Mouse (Mus musculus) embryonic stem cell, embryonic (primary cell): Measurements from ENCODE around the gene Ercc1.

Experiments
- CTCF ChIA-PET, 4 experiments: fragments of 300-600 bp in 2 of 4; fragments of 350-600 bp in 2 of 4; sonication (Branson Sonifier 250); formaldehyde crosslinking; loops; one replicate each; lab custom pipeline; 2022; ENCODE audit warnings: inconsistent platforms in 2 of 4; lab: Charles Lee
- POLR2A ChIA-PET, 4 experiments: fragments of 300-600 bp in 2 of 4; fragments of 350-600 bp in 2 of 4; sonication (Branson Sonifier 250); formaldehyde crosslinking; loops; one replicate each; lab custom pipeline; 2022; ENCODE audit warnings: antibody characterized with exemption in 4 of 4, inconsistent platforms in 1 of 4; lab: Charles Lee

The Ercc1 gene

DNA sequence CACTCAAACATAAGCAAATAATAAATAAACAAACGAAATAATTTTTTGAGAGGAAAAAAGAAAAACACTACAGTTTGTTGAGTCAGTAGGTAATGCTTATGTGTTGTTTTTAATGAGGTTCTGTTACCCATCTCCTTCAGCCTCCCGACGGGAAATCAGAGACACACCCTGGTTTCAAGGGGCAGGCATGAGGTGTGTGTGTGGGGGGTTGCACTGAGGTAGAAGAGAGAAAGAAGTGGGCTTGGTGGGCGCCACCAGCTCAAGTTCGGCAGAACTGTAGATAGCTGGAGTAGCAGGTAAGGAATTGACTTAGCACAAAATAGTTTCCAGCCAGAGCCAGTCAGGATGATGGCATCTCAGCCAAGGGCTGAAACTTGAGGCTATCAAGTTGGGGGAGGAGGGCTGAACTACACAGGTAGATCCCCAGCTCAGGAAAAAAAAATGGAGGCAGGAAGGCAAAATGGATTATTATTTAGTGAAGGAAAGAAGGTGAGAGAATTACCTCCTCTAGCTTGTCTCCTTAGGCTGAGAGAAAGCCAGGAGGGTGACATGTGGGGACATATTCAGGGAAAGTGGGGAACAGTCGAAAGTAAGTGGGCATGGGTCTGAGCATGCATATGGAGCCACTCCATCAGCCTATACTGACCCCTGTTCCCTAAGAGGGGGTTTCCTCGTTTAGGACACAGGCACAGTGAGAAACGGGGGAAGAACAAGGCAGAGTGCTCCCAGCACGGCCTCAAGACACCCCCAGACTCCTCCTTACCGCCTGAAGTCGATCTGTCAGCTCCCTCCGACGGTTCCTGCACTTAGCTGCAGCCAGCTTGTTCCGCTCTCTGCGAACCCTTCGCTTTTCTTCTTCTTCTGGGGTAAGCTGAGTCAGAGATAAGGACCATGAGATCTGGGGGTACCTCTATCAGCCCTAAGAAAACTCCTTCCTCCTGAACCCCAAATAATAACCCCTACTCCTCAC, 38.5 kb upstream of the Ercc1 start:
- ChIA-PET CTCF (interaction anchor here (0.6 to 1.6 kb wide), 6 partner anchors 10 to 238 kb away, joined by 3 to 7 read pairs (median 4); no protein-coding TSS in a partner anchor), POLR2A (interaction anchor here in 3 of 4 experiments (0.7 to 1.4 kb wide), 8 partner anchors 10 to 96 kb away, joined by 3 to 5 read pairs (median 3); no protein-coding TSS in a partner anchor)

DNA sequence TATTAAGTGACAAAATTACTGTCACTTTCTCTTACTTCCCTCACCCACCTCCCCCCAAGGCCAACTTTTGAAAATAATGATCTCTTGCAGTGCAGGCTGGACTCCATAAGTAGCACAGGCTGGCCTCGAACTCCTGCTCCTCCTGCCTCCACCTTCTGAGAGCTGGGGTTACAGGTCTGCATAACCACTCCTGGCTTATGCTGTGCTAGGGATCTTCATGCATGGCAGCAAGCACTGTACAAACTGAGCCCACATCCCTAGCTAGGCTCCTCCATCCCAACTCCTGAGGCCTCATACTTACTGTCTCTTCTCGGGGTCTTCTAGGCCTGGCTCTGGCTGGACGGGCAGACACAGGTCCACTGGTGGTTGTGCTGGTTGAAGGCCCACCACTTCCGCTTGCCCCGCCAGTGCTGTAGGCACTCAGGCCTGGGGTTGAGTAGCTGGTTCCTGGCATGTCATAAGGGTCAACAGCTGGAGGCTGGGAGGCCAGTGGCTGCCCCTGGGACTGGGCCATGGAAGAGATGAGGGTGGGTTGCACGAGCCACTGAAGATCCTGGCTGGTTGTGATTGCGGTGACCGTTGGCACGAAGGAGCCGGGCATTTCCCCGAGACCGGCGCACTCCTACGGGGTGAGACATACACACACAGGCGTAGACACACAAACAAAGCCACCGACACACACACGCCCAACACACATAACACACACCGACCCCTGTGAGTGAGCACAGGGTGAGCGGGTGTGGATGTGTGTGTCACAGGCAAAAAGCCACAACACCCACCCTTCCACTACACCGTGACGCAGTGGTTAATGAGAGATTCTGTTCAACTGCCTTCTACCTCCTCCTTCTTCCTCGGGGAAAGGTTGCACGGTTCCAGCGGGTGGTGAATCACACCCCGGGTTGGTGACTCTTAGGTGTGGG, 37.5 kb upstream of the Ercc1 start:
- ChIA-PET CTCF (interaction anchor here in 1 of 4 experiments (1.0 kb wide), 1 partner anchor 36 kb away, joined by 4 read pairs; no protein-coding TSS in a partner anchor), POLR2A (interaction anchor here in 1 of 4 experiments (0.7 kb wide), 1 partner anchor 9 kb away, joined by 3 read pairs; no protein-coding TSS in a partner anchor)

DNA sequence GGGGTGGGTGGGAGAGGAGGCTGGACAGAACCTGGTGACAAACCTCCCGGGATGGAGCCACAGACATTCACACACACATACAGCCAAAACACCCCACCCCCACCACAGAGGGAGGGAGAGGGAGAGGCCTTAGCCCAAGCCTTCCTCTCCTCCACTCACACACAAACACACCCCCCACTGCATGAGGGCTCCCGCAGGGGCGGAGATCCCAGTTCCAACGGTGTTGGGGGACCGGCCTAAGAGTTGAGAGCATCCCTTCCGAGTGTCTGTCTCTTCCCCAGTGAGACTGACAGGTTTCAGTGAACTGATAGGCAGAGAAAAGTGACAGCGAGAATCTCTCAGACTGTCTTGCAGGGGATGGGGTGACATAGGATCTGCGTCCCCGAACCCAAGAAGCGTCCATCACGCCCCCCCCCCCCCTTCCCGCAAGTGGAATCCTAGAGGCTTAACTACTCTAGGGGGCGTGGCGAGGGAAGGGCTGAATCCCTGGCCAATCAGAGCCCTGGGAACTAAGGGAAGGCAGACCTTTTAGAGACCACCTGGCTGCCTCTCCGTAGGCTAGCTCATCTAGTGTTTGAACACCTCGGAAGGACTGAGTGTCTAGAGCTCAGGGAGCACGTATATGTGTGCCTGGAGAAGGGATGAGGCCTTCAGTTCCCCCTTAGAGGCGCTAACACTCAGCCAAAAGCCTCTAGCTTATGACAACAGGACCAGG, 36.7 kb upstream of the Ercc1 start:
- CTCF ChIA-PET = interaction anchor here (0.5 to 3.5 kb wide), 39 partner anchors 8 to 489 kb away, joined by 3 to 36 read pairs (median 4); partner anchors contain the start of gene Ercc1 (in 1 of the 4)
- POLR2A ChIA-PET = interaction anchor here in 3 of 4 experiments (0.6 to 4.5 kb wide), 66 partner anchors 7 to 434 kb away, joined by 3 to 43 read pairs (median 4); partner anchors contain the start of genes Ercc1 (in 3 of the 3), Cd3eap (in 2 of the 3), Eml2 (in 2 of the 3) and Ppp1r13l (in 2 of the 3)

DNA sequence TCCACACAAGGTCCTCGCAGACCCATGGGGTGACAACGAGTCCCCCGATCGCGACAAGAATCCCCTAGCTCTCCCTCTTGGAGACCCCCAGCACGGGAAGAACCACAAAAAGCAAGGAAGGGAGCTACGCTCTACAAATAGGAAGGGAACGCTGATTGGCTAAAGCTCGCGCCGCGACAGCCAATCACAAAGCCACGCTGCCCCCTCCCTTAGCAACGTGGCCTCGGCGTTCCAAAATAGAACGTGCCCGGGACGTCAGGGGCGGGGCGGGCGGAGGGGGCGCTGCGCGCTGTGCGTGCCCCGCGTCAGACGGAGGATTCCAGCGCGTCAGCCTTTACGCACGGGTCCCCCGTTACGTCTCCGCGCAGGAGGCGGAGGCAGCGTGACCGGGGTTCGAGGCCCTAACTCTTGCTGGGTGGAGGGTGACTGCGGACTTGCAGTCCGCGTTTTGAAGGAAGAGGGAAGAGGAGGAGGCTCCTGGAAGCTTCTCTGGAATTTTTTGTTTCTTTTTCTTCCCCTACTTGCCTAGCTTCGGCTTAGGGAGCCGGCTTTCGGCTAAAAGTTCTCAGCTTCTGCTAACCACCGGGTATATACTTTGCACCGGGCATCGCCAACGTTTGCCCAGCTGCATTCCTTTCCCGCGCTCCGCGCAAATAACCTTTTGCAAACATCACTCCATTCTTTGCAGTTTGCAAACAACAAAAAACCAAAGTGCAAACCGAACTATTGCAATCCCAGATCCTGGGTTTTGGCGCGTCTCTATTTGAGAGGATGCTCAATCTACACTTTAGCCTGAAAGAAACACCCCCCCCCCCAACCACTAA, 35.9 kb upstream of the Ercc1 start:
- POLR2A ChIA-PET = interaction anchor here in 3 of 4 experiments (0.6 to 4.5 kb wide), 80 partner anchors 8 to 433 kb away, joined by 3 to 43 read pairs (median 4); partner anchors contain the start of genes Ercc1 (in 3 of the 3), Cd3eap (in 2 of the 3), Eml2 (in 2 of the 3) and Ppp1r13l (in 2 of the 3)
- CTCF ChIA-PET = interaction anchor here (0.5 to 3.5 kb wide), 49 partner anchors 8 to 356 kb away, joined by 3 to 36 read pairs (median 4); partner anchors contain the start of genes Dmwd (in 1 of the 4) and Ercc1 (in 1 of the 4)

DNA sequence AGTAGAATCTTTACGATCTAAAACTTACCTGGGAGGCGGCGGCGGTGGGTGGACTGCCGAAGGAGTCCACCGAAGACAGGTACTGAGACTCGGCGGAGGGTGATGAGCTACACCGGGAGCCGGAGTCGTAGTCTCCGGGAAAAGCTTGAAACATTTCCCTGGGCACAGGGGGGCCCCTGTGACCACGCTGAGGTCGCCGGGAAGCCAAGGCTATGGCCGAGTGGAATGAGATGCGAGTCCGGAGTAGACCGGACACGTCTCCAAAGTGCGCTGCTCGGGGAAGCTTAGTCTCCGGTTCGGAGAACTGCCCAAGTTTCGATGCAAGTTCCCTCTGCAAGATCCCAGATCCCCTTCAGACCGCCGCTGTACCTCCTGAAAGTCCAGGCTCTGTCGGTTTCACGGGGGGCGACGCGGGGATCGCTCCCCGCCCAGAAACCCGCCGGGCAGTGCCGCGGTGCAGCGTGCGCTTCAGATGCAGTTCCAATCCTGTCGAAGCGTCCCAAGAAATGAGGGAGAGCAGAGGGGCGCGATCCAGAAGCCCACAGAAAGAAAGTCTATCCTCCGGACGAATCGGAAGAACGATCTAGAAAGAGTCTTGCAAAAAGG, 35.2 kb upstream of the Ercc1 start:
- CTCF ChIA-PET = interaction anchor here (0.6 to 3.5 kb wide), 29 partner anchors 8 to 234 kb away, joined by 3 to 36 read pairs (median 4); partner anchors contain the start of genes Cd3eap (in 2 of the 4), Ppp1r13l (in 2 of the 4), Dmwd (in 1 of the 4) and Ercc1 (in 1 of the 4)
- POLR2A ChIA-PET = interaction anchor here in 3 of 4 experiments (0.6 to 4.5 kb wide), 63 partner anchors 8 to 390 kb away, joined by 3 to 43 read pairs (median 4); partner anchors contain the start of genes Ppp1r13l (in 3 of the 3), Cd3eap (in 2 of the 3), Ercc1 (in 2 of the 3) and Vasp (in 2 of the 3)

DNA sequence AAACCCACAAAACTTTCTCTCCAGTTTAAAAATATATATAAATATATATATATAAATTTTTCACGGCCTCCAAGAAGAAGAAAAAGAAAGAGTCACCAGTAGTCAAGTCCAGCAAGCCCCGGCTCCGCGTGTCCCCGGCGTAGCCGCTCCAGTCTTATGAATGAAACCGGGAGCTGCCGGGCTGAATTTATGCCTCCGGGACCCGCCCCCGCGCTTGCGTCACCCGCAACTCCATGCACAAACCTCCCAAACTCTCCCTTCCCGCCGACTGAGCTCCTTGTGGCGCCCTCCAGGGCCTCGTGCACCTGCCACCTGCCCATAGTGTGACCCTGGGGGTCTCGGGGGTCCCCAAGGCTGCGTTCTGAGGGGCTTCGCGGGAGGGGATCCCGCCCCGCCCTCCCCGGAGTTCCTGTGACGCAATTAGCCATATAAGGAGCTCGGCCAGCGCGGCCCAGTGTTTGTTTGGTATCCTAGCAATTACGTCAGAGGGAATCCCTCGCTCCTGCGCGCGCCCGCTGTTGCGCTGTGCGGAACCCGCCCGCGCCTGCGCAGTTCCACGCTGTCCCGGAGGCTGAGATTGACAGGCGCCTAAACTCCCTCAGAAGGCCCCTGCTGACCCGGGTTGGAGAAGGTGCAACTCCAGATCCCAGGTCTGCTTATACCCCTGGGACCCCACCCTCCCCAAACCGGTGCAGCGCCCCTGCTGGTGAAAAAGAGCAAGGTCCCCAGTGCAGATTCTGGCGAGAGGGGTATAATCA, 34.5 kb upstream of the Ercc1 start, which contains the start of gene Fosb:
Gene Fosb, minus strand, starts transcription at position 168 of the 758 bp plus-strand sequence.
- ChIA-PET POLR2A (interaction anchor here in 3 of 4 experiments (0.6 to 4.5 kb wide), 63 partner anchors 8 to 420 kb away, joined by 3 to 43 read pairs (median 4); partner anchors contain the start of genes Ppp1r13l (in 3 of the 3), Ercc1 (in 2 of the 3), Cd3eap (in 1 of the 3) and Qpctl (in 1 of the 3)), CTCF (interaction anchor here (0.5 to 3.5 kb wide), 36 partner anchors 9 to 280 kb away, joined by 3 to 36 read pairs (median 4); partner anchors contain the start of genes Cd3eap (in 2 of the 4), Ppp1r13l (in 2 of the 4), Dmwd (in 1 of the 4) and Ercc1 (in 1 of the 4))

DNA sequence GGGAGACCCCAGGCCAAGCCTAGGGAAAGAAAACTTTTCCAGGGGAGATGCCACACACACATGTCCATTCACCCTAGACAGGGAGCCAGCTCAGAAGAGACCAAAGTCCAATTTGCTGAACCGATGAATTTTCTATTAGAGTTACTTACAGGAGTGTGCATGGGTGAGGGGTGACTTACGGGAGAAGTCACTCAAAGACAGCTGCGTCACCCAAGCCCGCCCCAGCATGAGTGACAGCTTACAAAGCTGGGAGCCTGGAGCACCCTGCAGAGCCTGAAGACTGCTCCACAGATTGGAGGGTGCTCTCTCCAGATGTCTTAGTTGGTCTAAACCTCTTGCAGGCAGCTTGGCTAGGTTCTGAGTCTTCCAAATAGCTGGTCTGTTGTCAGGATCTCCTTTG, 32.6 kb upstream of the Ercc1 start:
- ChIA-PET POLR2A (interaction anchor here in 1 of 4 experiments (1.4 to 4.5 kb wide), 2 partner anchors 11 to 49 kb away, joined by 3 to 43 read pairs; partner anchors contain the start of genes Cd3eap and Ppp1r13l), CTCF (interaction anchor here in 2 of 4 experiments (0.5 to 1.2 kb wide), 2 partner anchors 28 to 32 kb away, joined by 3 to 4 read pairs; no protein-coding TSS in a partner anchor)

DNA sequence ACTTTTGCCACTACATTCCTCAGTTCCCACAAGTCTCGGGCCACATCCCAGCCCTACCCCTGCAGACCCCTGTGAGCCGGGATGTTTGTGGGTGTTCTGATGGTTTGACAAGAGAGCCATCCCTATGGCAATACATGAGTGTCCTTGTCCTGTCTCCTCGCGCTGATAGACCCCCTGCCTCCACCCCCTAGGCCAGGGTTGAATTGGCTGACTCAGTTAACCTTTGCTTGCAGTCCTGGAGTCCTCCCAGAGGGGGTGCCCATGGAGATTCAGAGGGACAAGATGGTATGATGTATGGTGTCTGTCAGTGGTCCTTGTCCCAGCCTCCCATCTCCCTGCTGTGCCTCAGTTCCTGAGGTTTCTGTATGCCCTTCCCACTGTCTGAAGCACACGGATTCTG, 30.5 kb upstream of the Ercc1 start:
- POLR2A ChIA-PET = no interaction called here
- CTCF ChIA-PET = no interaction called here

DNA sequence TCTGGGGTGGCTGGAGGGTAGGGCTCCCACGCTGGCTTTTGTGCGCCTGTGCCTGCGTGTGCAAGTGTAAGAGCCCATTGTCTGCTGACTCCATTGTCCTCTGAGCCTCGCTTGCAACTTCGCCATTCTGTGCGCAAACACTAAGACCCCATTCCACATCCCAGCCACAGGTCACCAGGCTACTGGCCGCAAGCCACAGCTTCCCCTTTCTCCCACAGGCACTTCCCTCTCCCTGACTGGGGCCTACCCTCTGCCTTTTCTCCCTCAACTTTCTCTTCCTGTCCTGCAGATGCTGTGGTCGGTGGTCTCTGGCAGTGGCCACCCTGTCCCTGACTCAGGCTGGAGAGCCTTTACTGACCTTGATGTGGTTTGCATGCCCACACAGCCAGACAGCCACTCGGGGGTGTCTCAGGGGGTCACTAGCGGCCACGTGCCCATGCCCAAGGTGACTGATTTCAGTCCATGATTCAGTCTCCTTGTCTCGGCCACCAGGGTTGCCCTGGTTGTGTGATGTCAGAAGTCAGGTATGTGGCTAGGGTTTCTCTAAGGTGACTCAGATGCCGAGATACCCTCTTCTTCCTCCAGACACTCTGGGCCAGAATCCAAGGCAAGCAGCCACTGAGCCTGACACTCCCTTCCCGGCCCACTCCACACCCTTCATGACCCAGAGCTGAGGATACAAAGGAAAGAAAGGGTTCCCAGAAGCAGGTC, 28.0 kb upstream of the Ercc1 start:
- ChIA-PET CTCF (interaction anchor here in 2 of 4 experiments (0.7 to 1.2 kb wide), 4 partner anchors 30 to 274 kb away, joined by 3 to 4 read pairs (median 3); no protein-coding TSS in a partner anchor), POLR2A (interaction anchor here in 1 of 4 experiments (0.5 to 1.2 kb wide), 2 partner anchors 8 to 449 kb away, joined by 4 to 5 read pairs; no protein-coding TSS in a partner anchor)

DNA sequence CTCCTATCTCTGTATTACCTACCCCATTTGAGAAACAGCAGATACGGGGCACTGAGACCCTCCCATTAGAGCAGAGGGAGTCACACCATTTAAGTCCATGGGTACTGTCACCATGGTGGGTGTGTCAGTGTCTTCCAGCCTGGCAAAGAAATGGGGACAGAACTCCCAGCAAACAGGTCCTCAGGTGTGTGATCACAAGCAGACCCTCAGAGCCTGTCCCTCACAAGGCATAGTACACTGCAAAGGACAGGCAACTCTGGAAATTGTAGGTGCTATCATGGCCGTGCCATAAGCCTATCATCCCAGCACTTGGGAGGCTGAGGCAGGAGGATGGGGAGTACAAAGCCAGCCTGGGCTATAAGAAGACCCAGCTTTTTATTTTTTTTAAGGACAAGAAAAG, 26.4 kb upstream of the Ercc1 start:
- POLR2A ChIA-PET = interaction anchor here in 2 of 4 experiments (1.1 to 1.5 kb wide), 3 partner anchors 8 to 14 kb away, joined by 4 to 6 read pairs (median 5); partner anchors contain the start of gene Fosb (in 1 of the 2)

DNA sequence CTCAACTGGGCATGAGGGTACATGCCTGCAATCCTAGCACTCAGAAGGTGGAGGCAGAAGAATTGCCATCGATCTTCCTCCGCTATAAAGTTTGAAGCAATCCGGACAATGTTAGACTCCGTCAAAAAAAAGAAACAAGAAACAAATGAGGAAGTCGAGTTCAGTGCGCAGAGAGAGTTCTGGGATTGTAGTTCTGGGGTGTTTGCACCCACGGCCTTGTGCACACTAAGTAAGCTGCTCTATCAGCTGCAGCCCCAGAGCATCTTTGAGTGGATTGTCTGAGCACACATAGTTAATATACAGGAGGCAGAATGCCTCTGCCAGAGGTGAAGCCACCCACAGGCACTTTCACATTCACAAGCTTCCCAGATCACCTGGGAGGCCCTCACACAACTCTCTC, 25.9 kb upstream of the Ercc1 start:
- ChIA-PET POLR2A (interaction anchor here in 3 of 4 experiments (0.7 to 1.5 kb wide), 4 partner anchors 8 to 36 kb away, joined by 3 to 6 read pairs (median 4); partner anchors contain the start of gene Fosb (in 1 of the 3)), CTCF (interaction anchor here in 2 of 4 experiments (0.5 to 0.7 kb wide), 2 partner anchors 27 to 62 kb away, joined by 3 read pairs; no protein-coding TSS in a partner anchor)

More for the DNA sequence above, 26.4 kb upstream of the Ercc1 start:
- CTCF ChIA-PET = interaction anchor here in 1 of 4 experiments (0.5 to 1.0 kb wide), 2 partner anchors 25 to 62 kb away, joined by 3 read pairs; no protein-coding TSS in a partner anchor

DNA sequence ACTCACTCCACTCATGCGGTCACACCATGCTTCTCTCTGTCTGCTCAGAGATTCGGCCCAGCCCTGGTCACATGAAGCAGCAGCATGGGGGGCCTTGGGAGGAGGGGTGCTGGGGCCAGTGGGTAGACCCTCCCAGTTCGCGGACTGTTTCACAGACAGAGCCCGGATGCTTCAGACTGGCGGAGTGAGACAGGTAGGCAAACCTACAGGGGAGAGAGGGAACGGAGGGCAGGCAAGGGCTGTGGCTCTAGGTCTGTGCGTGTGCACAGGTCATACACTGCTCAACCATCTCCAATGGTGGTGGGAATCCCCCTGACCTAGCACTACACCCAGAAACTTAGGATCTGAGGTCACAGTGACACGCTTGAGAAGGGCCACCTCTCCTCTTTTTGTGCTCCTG, 25.1 kb upstream of the Ercc1 start:
- CTCF ChIA-PET = interaction anchor here in 1 of 4 experiments (1.0 kb wide), 1 partner anchor 18 kb away, joined by 3 read pairs; no protein-coding TSS in a partner anchor

DNA sequence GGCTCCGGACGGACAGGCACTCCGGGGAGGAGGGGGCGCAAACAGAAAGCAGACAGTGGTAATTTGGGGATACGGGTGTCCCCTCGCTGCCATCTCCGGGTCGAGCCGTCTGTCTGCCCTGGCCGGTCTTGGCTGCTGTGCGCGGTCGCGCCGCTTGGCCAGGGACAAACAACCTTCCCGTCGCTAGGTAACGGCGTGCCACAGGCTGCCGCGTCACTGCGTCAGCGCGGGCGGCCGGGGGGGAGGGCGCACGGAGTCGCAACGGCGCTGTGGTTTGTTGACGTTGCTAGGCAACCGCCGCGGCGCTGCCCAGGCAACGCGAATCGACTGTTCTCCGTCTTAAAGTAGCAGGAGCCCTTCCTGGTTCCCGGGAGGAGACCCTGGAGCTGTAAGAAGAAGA, 24.7 kb upstream of the Ercc1 start:
- CTCF ChIA-PET = interaction anchor here in 2 of 4 experiments (0.6 to 1.0 kb wide), 5 partner anchors 9 to 80 kb away, joined by 3 read pairs; no protein-coding TSS in a partner anchor
- POLR2A ChIA-PET = interaction anchor here in 3 of 4 experiments (0.7 to 1.2 kb wide), 9 partner anchors 10 to 47 kb away, joined by 3 to 24 read pairs (median 3); partner anchors contain the start of genes Fosb (in 3 of the 3), Cd3eap (in 1 of the 3), Ercc1 (in 1 of the 3) and Ppp1r13l (in 1 of the 3)

More for the DNA sequence above, 25.1 kb upstream of the Ercc1 start:
- POLR2A ChIA-PET = interaction anchor here in 3 of 4 experiments (0.9 to 1.1 kb wide), 6 partner anchors 9 to 40 kb away, joined by 3 to 24 read pairs (median 6); partner anchors contain the start of genes Fosb (in 3 of the 3), Cd3eap (in 1 of the 3) and Ppp1r13l (in 1 of the 3)
